Mouse (Mus musculus): Measurements from ENCODE around the gene Inafm2. TPM values are rescaled to one million over a fixed set of nuclear protein-coding genes. Genes with fewer than 3 reads are reported as not detected.

Gene Inafm2
- 13.7 and 19.1 TPM in 2 replicates for polyA plus RNA-seq (2012; rRNA removed)

DNA sequence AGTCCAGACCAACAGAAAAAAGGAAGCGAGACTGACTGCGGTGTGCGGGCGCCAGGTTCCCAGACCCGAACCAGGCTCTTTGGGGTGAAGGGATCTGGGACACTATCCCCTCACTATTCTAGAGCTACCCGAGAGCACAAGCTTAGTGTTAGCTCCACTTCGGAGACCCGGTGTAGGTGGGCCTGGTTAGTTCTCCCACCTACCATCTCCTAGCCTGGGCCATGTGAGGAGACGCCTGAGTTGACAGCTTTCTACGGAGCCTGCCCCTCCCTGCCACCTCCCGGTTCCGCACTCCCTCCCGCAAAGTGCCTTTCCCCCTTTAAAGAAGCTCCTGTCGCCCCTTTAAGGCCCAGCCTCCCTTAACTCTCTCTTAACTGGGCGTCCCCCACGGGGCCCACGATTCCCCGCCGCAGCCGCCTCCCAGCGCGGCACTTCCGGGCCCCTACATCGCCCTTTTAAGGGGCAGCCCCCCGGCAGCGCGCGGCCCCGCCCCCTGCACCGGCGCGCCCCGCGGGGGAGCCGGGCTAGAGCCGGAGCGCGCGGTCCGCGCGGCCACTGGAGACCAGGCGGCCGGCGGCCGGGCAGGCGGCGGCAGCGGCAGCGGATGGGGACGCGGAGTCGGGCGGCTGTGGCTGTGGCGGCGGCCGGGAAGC is at the start of gene Inafm2:
Gene Inafm2, plus strand, starts transcription at position 527 of the 653 bp plus-strand sequence.
- DNase-seq (ENCODE audit: low read depth): no peak

- no peak for DNase-seq (ENCODE audit: low read depth)
These were observed 48.9 kb upstream of the Inafm2 start for GRCm38 (mm10) chr2:118696451-118697308.

- no peak for DNase-seq (ENCODE audit: low read depth)
These were observed 48.2 kb upstream of the Inafm2 start for GRCm38 (mm10) chr2:118697311-118697877.

DNA sequence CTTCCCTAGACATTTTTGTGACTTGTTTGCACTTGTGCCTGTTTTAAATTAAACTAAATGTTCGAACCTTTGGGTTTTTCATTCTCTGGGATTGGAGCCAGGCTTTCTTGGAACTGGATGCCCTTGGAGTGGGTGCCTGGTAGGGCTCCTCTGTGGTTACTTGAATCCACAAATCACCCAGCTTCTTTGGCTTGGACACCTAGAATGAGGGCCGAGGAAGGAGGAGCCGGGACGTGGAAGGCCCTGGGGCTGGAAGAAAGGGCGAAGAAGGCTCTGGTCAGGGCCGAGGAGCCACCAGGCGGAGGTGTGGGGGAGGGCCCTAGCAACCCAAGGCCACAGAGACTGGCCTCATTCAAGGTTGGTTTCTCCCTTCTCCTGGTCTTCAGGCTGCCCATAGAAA is 47.6 kb upstream of the Inafm2 start:
- DNase-seq (ENCODE audit: low read depth): no peak

DNA sequence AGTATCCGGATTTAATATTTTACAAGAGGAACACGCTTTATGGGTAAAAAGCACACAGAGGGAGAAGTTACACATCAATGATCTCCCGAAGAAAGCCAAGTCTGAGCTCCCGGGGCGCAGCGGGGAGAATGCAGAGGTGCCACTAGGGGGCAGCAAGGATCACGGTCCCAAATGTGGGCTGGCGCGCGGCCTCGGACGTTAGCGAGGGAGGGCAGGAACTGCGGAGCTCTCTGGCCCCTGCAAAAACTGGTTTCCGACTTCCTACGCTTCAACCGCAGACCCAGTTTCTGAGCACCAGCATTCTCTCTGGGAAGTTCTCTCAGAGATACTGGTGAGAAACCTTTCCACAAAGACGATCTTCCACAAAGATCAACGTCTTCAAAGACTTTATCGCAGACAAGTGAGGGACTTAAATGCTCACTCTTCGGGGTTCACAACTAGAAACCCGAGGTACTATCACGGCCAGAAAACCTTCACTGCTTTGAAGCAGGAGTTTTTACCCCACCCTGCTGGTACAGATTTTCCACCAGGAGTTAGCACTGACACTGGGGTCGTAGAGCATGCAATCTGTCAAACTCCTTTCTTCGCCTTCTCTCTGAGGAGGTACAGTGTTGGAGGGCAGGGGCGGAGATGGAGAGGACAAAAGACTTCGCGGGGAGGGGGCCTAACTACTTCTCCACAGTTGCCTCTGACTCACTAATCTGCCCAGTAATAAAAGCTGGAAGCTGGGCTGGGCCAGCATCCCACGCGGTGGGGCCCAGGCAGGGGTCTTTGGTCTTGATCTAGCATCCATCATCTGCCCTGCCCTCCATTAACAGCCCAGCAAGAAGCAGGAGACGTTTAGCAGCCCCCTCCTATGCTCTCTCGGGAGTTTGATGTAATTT is 45.1 kb upstream of the Inafm2 start:
- no peak for DNase-seq (ENCODE audit: low read depth)

DNA sequence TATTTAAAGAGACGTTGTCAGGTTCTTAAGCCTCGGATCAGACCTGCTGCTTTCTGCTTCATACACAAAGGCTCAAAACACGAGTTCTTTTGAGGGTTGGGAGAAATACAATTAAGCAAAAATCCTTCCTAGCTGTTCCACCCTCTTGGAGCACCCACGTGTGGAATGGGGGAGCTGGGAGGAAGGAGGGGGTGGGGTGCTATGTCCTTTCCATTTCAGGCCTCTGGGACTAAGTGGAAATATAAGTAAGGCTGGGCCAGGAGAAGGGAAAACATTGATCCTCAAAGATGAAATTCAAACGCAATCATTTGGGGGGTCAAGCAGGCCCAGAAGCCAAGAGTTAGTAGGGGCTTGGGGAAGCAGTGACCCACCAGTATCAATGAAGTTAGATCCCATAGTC is 44.4 kb upstream of the Inafm2 start:
- no peak for DNase-seq (ENCODE audit: low read depth)

DNA sequence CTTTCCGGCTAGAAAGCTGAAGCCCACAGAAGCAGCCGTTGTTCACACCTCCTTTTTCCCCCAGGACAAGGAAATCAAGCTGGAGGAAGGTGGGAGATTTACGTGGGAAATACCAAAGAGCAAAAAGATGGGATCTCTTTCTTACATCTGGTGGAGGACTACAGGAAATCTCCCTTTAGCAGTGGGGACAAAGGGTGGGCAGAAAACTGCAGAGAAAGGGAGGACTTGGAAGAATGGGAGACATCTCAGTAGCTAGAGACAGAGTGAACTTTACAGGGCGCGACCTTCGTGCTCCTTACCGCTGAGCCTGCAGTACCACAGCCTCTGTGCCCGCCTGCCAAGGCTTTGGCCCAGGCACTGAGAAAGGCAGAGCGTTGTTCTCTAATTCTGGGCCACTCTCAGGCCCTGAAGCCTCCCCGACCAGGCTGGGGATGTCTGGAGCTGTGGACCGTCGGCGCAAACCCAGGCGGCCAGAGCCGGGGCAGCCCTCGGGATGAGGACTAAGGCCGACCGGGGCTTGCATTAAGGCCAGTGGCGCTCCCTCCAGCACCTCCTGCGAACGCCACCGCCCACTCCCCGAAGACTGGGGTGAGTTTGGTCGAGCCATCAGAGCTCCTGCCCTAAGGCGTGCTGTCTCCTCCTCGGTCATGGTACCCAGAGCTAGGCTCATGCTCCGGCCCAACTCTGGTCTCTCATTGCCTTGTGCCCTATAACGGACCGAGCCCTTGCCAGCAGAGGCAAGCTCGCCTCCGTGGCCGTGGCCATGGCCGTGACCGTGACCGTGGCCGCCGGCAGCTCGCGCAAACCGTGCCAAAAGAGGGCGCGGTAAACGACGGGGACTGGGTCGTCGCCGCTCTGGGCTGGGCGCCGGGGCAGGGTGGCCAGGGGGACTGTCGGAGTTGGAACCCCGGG is 43.3 kb upstream of the Inafm2 start:
- no peak for DNase-seq (ENCODE audit: low read depth)

- DNase-seq (ENCODE audit: low read depth): no peak
These were observed 42.4 kb upstream of the Inafm2 start for GRCm38 (mm10) chr2:118702883-118703761.

GRCm38 (mm10) chr2:118703913-118704730 is 41.4 kb upstream of the Inafm2 start, which contains the start of gene Ankrd63:
Gene Ankrd63, minus strand, starts transcription at chr2:118703963.
- DNase-seq (ENCODE audit: low read depth): no peak

DNA sequence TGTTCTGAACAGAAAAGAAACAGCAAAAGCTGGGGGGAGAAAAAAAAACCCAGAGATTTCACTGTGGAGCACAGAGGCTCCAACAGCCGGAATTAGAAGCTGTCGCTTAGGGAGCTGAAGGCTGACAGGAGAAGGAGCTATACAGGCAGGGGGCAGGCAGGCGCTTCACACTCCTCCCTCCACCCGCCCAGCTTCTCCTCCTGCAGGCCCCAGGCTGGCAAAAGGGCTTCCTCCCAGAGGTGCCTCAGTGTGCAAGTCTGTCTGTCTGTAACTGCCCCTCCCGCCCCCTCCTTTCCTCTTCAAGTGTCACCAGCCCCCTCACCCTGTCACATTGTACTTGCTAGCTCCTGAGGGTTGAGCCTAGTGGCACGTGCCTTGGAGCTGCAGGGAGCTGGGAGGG is 39.1 kb upstream of the Inafm2 start:
- DNase-seq (ENCODE audit: low read depth): no peak

DNA sequence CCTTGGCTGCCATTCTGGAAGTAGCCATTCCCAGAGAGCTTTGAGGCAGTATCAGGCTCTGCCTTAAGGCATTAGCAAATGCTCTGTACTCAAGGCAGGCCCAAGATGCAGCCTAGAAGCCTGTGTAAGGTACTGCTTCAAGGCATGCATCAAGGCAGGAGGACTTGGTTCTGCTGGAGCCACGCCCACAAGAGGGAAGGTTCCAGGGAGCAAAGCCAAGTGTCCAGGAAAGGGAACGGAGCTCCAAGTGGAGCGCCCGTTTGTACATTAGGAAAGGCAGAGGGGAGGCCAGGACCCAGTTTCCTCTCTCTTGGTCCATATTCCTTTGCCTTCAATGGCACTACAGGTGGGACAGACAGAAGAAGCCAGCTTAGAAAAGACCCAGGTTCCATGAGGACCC is 37.1 kb upstream of the Inafm2 start:
- DNase-seq (ENCODE audit: low read depth): no peak

- no peak for DNase-seq (ENCODE audit: low read depth)
These were observed 35.8 kb upstream of the Inafm2 start for GRCm38 (mm10) chr2:118709655-118710221.

GRCm38 (mm10) chr2:118711038-118711494 is 34.5 kb upstream of the Inafm2 start:
- DNase-seq (ENCODE audit: low read depth): no peak

DNA sequence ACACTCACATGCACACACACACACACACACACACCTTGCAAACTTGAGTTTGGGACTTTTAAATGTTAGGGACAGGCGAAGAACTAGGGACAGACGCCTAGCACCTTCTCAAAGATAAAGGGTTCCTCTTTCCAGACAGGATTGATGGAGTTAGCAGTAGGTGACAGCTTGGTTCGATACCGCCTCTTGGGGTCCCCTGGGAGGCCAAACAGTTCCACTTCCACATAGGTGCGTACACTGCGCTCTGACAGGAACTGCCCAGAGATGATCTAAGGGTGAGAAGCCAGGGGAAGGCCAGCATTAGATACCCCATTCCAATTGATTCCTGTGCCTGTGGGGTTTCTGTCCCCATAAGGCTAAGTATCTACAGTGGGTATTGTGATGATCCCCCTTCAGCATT is 31.9 kb upstream of the Inafm2 start:
- no peak for DNase-seq (ENCODE audit: low read depth)

DNA sequence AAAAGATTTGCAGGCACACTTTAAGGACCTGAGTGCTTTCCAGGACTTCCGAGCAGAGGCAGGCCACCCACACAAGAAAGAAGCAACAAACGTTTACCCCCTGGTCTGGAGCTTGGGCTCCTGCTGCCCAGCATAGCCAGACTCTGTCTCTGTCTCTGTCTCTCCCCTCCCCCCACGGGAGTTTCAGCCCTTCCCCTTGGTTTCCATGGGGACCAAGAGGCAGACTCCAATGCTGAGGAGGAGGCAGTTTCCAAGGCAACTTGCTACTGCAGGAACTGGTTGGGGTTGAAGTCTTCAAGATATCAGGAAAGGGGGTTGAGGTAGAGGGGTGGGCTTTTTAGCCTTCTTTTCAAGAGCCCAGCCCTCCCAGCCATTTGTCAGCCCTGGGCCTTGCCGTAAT is 31.3 kb upstream of the Inafm2 start:
- no peak for DNase-seq (ENCODE audit: low read depth)

DNA sequence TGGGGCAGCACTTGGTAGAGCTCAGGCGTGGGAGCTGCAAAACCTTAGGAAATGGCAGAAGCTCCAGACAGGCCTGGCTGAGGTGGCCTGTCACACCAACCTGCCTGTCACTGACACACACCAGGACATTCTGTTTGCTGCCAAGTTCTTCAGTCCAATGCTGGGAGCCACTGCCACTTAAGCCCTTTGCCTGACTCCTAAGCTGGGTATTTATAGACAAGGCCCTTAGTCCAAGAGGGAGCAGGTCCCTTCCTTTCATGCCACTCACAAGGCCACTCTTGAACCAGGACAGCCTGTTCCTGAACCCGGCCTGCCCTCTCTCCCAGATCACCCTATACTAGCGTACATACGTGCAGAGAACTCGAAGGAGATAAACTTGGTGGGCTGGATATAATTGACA is 28.9 kb upstream of the Inafm2 start:
- no peak for DNase-seq (ENCODE audit: low read depth)

- DNase-seq (ENCODE audit: low read depth): no peak
These were observed 21.7 kb upstream of the Inafm2 start for GRCm38 (mm10) chr2:118723693-118724486.

DNA sequence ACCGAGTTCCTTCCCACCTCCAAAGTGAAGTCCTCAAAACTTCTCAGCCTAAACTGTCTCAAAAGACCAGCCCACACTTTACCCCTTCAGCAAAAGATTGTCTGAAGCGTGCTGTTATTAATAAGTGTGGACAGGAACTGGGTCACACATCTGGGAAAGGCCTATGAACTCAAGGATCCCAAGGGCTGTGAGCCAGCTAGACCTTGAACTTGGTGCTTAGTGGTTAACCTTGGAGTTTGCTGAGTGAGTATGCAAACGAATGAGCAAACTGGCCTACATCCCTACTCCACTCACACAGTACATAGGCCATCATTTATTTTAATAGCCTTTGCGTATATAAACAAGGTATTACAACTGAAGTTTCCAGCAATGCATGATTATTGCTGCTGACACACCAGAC is 20.0 kb upstream of the Inafm2 start:
- no peak for DNase-seq (ENCODE audit: low read depth)

All from gonadal fat pad, adult 2 months (tissue).